Mouse (Mus musculus) erythroblast, embryonic 14.5 days (primary cell): ENCODE data around the gene Nfia.

Experiments used
- GATA1 ChIP-seq: IDR thresholded peaks from 2 replicates; pipeline ENCODE4 v1.6.1; 2012; ENCODE audit warnings: low read length, inconsistent platforms, mixed read lengths
- TAL1 ChIP-seq: IDR thresholded peaks from 3 replicates; pipeline ENCODE4 v1.6.1; 2012; ENCODE audit warnings: low read length, inconsistent platforms, mixed read lengths

GRCm38 (mm10) chr4:98115401-98115800 lies 342.9 kb downstream of the Nfia start:
- TF ChIP-seq GATA1 (no peak), TAL1 (no peak)
